Mouse (Mus musculus) liver, embryonic 12.5 days (tissue): ENCODE results near the gene Dmrt2. TPM values are rescaled to one million over a fixed set of nuclear protein-coding genes. Genes with fewer than 3 reads are reported as not detected.

Experiments
- ATAC-seq: fragments of 200-750 bp; cut with Nextera tagmentation; 2 replicates; pipeline ENCODE4 v1.8.0; 2017; ENCODE audit warnings: moderate number of reproducible peaks, mild to moderate bottlenecking, moderate library complexity
- H3K27ac ChIP-seq: fragments of 300-500 bp; sonication (generic); 2 replicates; pipeline ENCODE4 v1.5.1; 2016; ENCODE audit warnings: mild to moderate bottlenecking
- H3K27me3 ChIP-seq: fragments of 300-500 bp; sonication (generic); replicated peaks from 2 replicates; pipeline ENCODE4 v1.6.1; 2016; ENCODE audit warnings: mild to moderate bottlenecking, moderate library complexity
- H3K36me3 ChIP-seq: fragments of 300-500 bp; sonication (generic); 2 replicates; pipeline ENCODE4 v1.6.1; 2016; ENCODE audit warnings: mild to moderate bottlenecking, moderate library complexity
- H3K4me1 ChIP-seq: fragments of 300-500 bp; sonication (generic); 2 replicates; pipeline ENCODE4 v1.6.1; 2016
- H3K4me2 ChIP-seq: fragments of 300-500 bp; sonication (generic); 2 replicates; pipeline ENCODE4 v1.6.1; 2016; ENCODE audit warnings: mild to moderate bottlenecking, moderate library complexity
- H3K4me3 ChIP-seq: fragments of 300-500 bp; sonication (generic); 2 replicates; pipeline ENCODE4 v1.5.1; 2016; ENCODE audit warnings: mild to moderate bottlenecking, moderate library complexity
- H3K9ac ChIP-seq: fragments of 300-500 bp; sonication (generic); 2 replicates; pipeline ENCODE4 v1.6.1; 2016; ENCODE audit warnings: mild to moderate bottlenecking, moderate library complexity
- H3K9me3 ChIP-seq: fragments of 300-500 bp; sonication (generic); replicated peaks from 2 replicates; pipeline ENCODE4 v1.6.1; 2016; ENCODE audit warnings: mild to moderate bottlenecking, moderate library complexity
- WGBS: fragments of 180-500 bp; shearing (Covaris S2); methylation state at CpG from one replicate; pipeline ENCODE4 v1.1.7; 2016; ENCODE audit not compliant: insufficient replicate concordance; 5-methylcytosine and 5-hydroxymethylcytosine counted together
- polyA plus RNA-seq: library from polyadenylated mRNA; unstranded; fragments of >200 nt; fragmentation: Nextera tagmentation; extraction: Ambion mirVana; gene quantifications from 2 replicates; pipeline ENCODE4 v1.2.1, GENCODE M21; 2016

Dmrt2 gene
- polyA plus RNA-seq, 1 experiment from 2014 or later = 0.74 TPM

DNA sequence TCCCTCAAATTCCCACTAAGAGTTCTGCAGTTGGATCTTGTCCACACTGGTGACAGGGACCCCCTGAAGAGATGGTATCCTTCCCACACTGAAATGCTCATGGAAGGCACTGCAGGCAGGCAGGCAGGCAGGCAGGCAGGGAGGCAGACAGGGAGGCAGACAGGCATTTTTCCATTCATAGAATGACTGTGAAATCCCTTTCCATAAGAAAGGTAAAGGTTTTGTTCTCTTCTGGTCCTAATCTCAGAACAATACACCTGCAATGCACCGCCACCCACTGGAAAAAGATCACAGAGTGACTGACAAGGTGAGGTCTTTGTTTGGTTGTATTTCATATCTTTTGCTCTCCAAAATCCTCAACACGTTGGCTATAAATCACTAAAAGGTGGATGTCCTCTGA lies 42.7 kb downstream of the Dmrt2 start:
- Histone ChIP-seq H3K27ac (no peak overlapping the region), H3K4me2 (no peak overlapping the region), H3K27me3 (no peaks in the 10 kb centered on the region), H3K9me3 (no peaks in the 10 kb centered on the region), H3K36me3 (no peaks in the 10 kb centered on the region), H3K4me1 (no peaks in the 10 kb centered on the region), H3K4me3 (no peak overlapping the region), H3K9ac (no peak overlapping the region)
- WGBS = 51% methylated on average over 2 of the region's 2 CpGs
- no peak for ATAC-seq

- ATAC-seq = no peak
- Histone ChIP-seq H3K27ac (no peak overlapping the region), H3K4me3 (no peak overlapping the region), H3K27me3 (no peaks in the 10 kb centered on the region), H3K9ac (no peak overlapping the region), H3K36me3 (no peaks in the 10 kb centered on the region), H3K9me3 (no peaks in the 10 kb centered on the region), H3K4me2 (no peak overlapping the region), H3K4me1 (no peaks in the 10 kb centered on the region)
- 14% methylated on average over 5 of the region's 5 CpGs for WGBS
Observed at GRCm38 (mm10) chr19:25722616-25723015, 50.4 kb downstream of the Dmrt2 start.

Other genes starting within 250 kb of the Dmrt2 start
- 0.06 TPM in 1 of 2 replicates, not detected in the other for gene Dmrt1, start 166.8 kb upstream of the Dmrt2 start, polyA plus RNA-seq
- gene Dmrt3, start 62.1 kb upstream of the Dmrt2 start, polyA plus RNA-seq = not detected in 2 replicates